Mouse (Mus musculus) bone marrow, adult 2 months (tissue): ENCODE data around the gene Grin2a. TPM values are rescaled to one million over a fixed set of nuclear protein-coding genes. Genes with fewer than 3 reads are reported as not detected.

Experiments used
- H3K27ac ChIP-seq: fragments of 200-500 bp; 2 replicates; pipeline ENCODE4 v1.5.1; 2012; ENCODE audit warnings: low read depth, mild to moderate bottlenecking, control low read depth, inconsistent platforms, low read length; ENCODE audit not compliant: control insufficient read depth, poor library complexity, insufficient read depth
- H3K4me1 ChIP-seq: fragments of 200-500 bp; 2 replicates; pipeline ENCODE4 v1.6.1; 2011; ENCODE audit warnings: low read length; ENCODE audit not compliant: control insufficient read depth, insufficient read depth
- H3K4me3 ChIP-seq: fragments of 200-500 bp; replicated peaks from 2 replicates; pipeline ENCODE3; 2011; ENCODE audit warnings: mild to moderate bottlenecking, low read depth, low read length, control low read depth; ENCODE audit not compliant: control insufficient read depth
- CTCF ChIP-seq: fragments of 200-500 bp; IDR thresholded peaks from 2 replicates; pipeline ENCODE4 v1.5.1; 2011; ENCODE audit warnings: low read length, control low read depth; ENCODE audit not compliant: control insufficient read depth, insufficient read depth
- POLR2A ChIP-seq: fragments of 200-500 bp; IDR thresholded peaks from 2 replicates; pipeline ENCODE4 v1.6.1; 2011; ENCODE audit warnings: low read depth, mild to moderate bottlenecking, control low read depth, low read length, borderline replicate concordance; ENCODE audit not compliant: control insufficient read depth
- WGBS: fragments of 180-500 bp; shearing (Covaris S2); methylation state at CpG from one replicate; pipeline ENCODE4 v1.1.7; 2018; 5-methylcytosine and 5-hydroxymethylcytosine counted together
- polyA plus RNA-seq: library from polyadenylated mRNA; stranded (reverse); fragments of >200 nt; gene quantifications from 2 replicates; pipeline ENCODE4 v1.2.4, GENCODE M21; 2011; ENCODE audit warnings: low replicate concordance; ENCODE audit not compliant: missing spikeins, insufficient read depth, insufficient read length

Grin2a gene
- polyA plus RNA-seq, 1 experiment, result 0.45 TPM

DNA sequence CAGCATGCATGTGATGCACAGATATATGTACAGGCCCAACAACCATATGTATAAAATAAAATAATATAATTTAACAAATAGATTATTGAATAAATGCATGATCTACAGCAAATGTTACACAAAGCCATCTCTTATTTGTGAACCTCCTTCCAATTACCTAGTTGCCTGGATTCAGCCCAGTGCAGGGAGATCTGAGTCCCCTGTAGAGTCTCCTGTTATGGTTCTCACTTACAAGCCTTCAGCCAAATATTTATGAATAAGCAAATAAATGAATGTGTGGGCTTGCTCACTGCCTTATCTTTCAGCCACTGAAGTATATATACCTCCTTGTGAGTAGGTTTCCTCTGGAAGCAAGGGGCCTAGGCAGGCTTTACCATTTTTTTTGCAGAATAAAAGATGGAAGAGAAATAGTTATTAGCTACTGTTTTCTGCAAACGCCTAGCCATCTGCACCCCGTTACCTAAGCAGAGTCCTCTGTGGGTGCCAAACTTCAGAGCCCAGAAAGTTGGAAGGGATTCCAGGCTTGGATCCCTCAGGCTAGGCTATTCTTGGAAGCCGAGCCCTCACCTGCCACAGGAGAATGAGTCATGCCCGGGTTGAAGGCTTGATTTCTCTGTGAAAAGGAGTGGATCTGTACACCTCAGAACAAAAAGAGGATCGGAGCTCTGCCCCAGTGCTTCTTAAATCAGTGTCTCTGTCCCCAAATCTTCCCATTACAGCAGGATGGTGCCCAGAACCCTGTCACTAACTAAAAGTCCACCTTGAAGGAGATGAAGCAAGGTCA is 92.5 kb downstream of the Grin2a start:
- no peak overlapping the region for H3K4me3 ChIP-seq
- WGBS, result 72% methylated on average over 5 of the region's 5 CpGs
- TF ChIP-seq CTCF, result no peak
- no peak for TF ChIP-seq POLR2A

DNA sequence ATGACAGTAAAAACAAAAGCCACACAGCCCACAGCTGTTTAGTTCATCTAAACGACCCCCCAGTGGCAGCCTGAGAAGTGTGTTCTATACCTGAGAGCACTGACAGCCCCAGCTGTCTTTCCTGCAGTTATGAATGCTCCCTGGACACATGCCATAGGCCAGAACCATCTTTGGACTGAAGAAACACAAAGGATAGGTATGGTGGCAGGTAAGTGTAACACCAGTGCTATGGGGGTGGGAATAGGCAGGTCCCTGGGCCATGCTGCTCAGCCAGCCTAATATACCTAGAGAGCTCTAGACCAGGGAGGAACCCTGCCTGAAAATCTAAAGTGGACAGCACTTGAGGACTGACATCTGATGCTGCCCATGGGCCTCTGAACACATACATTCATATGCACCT is 93.9 kb downstream of the Grin2a start:
- Histone ChIP-seq H3K4me1 (no peaks in the 10 kb centered on the region), H3K27ac (no peak overlapping the region), H3K4me3 (no peak overlapping the region)
- TF ChIP-seq CTCF (no peak), POLR2A (no peak)
- 31% methylated on average over 1 of the region's 1 CpGs for WGBS

More for the DNA sequence above, 92.5 kb downstream of the Grin2a start:
- Histone ChIP-seq H3K27ac (no peak overlapping the region), H3K4me1 (no peaks in the 10 kb centered on the region)

DNA sequence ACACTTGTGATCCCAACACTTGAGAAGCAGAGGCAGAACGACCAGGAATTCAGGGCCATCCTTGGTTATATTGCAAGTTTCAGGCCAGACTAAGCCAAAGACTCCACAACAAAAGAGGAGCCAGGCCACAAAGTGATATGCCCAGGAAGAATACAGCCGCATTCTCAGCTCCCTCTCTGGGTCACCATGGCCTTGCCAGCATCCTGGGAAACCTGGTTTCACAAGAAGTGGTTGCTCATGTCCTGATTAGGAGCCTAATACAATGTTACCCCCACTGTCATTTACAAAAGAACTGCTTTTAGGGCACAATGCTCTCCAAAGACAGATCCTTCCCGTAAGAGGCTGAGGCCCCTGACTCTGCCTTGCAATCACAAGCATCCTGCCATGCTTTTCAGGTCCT is 94.4 kb downstream of the Grin2a start:
- Histone ChIP-seq H3K4me1 (no peaks in the 10 kb centered on the region), H3K27ac (no peak overlapping the region), H3K4me3 (no peak overlapping the region)
- TF ChIP-seq POLR2A (no peak), CTCF (no peak)
- 71% methylated on average over 3 of the region's 3 CpGs for WGBS

DNA sequence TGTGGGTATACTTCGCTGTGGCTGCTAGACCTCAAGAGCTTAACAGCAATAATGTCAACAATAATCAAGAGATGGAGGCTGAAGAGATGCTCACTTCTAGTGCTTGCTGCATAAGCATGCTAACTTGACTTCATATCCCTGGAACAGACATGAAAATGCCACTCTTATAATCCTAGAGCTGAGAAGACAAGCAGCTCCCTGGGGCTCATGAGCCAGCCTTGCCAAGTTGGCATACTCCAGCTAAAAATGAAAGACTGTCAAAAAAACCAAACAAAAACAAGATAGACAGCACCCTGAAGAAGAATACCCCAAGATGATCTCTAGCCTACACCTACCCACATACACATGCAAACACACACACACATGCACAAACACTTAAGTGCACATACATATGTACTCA is 95.2 kb downstream of the Grin2a start:
- Histone ChIP-seq H3K4me3 (no peak overlapping the region), H3K27ac (no peak overlapping the region), H3K4me1 (no peaks in the 10 kb centered on the region)
- 83% methylated on average over 1 of the region's 1 CpGs for WGBS
- TF ChIP-seq CTCF, result no peak
- TF ChIP-seq POLR2A, result no peak

DNA sequence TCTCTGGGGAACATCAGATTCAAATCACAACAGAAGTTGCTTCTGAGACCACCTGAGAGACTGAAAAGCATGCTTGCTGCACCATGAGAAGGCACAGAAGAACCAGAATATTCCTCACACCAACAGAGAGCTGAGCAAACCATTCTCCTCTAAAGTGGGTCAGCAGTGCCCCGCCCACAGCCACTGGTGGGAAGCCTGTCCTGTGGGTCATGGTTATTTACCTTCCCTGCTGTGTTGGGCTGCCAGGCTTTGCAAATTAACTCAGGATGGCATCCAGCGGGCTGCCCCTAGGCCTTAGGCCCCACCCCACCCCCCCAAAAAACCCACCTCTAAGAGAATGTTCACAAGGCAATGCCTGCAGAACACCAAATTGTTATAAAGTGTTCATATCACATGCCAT is 96.2 kb downstream of the Grin2a start:
- no peak overlapping the region for H3K27ac ChIP-seq
- no peaks in the 10 kb centered on the region for H3K4me1 ChIP-seq
- WGBS, result 67% methylated on average over 2 of the region's 2 CpGs
- TF ChIP-seq CTCF (no peak), POLR2A (no peak)
- no peak overlapping the region for H3K4me3 ChIP-seq

DNA sequence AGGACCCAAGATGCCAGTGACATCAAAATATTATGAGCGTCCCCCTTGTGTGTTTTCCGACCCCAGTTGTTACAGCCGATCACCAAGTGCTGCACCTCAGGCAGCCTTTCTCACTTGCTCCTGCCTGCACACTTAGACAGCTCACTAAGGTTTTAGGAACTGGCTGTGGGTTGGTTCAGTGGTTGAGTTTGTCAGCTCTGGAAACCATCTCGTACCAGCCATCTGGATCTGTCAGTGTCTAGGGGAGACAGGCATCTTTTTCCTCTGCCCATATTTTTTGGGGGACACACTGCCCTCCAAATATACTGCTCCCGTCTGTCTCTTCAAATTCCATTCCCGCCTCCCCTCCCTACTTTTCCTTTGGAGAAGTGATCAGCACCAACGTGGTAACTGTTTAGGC is 99.8 kb downstream of the Grin2a start:
- TF ChIP-seq CTCF (no peak), POLR2A (no peak)
- no peaks in the 10 kb centered on the region for H3K4me1 ChIP-seq
- H3K27ac ChIP-seq, result no peak overlapping the region
- no peak overlapping the region for H3K4me3 ChIP-seq
- 72% methylated on average over 7 of the region's 7 CpGs for WGBS

DNA sequence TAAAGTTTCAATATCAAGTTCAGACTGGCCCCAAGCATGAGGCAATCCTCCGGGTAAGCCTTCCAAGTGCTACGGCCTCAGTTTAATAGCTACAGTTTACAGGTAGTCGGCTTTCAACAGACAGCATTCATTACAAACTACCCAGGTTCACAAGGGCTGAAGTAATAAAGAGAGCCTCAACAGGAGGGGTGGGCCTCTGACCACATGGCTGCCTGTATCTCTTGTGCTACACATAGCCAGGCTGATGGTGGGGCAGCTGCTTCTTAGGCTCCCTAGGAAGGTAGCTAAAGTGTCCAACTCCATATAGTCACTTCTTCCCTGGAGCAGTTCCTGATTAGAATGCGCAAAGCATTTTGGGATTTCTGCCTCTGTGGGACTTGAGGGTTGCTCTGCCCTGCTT is 109.2 kb downstream of the Grin2a start:
- H3K4me3 ChIP-seq, result no peak overlapping the region
- no peaks in the 10 kb centered on the region for H3K4me1 ChIP-seq
- H3K27ac ChIP-seq, result no peak overlapping the region
- TF ChIP-seq CTCF, result no peak
- TF ChIP-seq POLR2A, result no peak
- 79% methylated on average over 4 of the region's 4 CpGs for WGBS

DNA sequence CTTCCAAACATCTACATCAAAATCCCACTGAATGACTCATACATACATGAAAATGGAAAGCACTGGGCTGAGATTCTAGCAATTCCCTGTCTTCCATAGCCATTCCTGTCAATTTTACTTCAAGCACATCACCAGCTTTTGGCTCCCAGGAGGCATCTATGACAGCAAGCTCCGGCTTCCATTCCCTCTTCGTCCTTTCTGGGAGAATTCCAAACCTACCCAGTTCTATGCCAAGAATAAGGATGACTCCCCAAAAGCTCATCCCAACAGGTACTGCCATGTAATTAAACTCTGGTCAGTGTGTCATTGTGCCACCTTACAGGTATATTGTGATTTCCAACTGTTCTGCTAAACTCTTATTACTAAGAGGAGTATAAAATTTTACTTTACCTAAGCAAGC is 111.2 kb downstream of the Grin2a start:
- 88% methylated on average over 2 of the region's 2 CpGs for WGBS
- H3K4me3 ChIP-seq, result no peak overlapping the region
- TF ChIP-seq POLR2A (no peak), CTCF (no peak)
- H3K4me1 ChIP-seq, result no peaks in the 10 kb centered on the region
- no peak overlapping the region for H3K27ac ChIP-seq
